Mouse (Mus musculus) CD4-positive naive resting alpha-beta T cell, adult 57 days (primary cell): ENCODE results near the gene Taf6l. TPM values are rescaled to one million over a fixed set of nuclear protein-coding genes. Genes with fewer than 3 reads are reported as not detected.

ENCODE experiments used
- total RNA-seq: library from RNA; stranded (reverse); gene quantifications from one replicate; pipeline ENCODE4 v1.2.4, GENCODE M21; 2023

Taf6l gene
- total RNA-seq = 10.7 TPM

DNA sequence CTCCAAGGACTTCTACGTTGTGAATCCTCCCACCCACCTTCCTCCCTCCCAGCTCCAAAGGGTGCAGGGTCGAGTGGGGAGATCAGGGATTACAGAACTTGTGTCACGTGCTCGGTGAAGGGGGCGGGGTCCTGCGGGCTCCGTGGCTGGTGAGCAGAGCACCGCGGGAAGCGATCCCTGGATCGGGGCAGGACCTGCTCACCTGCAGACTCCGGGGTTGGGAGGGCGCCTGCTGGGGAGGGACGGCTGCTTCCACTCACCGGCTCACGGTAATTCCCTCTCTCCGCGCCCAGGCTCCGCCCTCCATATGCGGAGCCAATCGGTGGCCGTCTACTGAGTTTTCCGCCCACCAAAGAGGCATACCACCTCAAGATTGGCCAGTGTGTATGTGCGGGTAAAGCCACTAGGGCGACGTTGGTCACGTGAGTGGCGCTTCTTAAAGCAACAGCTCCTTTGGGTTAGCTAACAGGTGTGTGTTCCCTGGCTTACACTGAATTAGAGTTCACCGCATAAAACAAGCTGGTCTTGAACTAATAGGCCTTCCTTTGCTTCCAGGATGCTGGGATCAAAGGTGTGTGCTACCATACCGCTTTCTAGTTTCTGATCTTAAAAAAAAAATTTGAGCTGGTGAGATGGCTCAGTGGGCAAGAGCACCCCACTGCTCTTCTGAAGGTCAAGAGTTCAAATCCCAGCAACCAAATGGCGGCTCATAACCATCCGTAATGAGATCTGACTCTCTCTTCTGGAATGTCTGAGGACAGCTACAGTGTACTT lies at the start of gene Taf6l:
Gene Taf6l (minus strand): TSS at position 410 of the 774 bp plus-strand sequence.

DNA sequence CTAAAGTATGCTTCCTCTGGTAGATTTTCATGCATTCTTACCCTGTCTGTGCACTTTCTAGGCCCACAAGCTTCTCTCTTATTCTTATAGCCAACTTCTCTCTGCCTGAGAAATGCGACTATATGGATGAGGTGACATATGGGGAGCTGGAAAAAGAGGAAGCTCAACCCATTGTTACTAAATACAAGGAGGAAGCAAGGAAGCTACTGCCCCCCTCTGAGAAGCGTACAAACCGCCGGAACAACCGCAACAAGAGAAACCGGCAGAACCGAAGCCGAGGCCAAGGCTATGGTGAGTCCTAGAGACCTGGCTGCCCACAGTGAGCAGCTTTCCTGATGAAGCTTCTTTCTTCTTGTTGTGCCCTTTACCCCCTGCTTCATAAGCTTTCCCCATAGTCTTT lies 43.4 kb upstream of the Taf6l start, which contains the start of gene AC129217.1:
Gene AC129217.1 (plus strand): TSS at position 114 of the 400 bp plus-strand sequence.

DNA sequence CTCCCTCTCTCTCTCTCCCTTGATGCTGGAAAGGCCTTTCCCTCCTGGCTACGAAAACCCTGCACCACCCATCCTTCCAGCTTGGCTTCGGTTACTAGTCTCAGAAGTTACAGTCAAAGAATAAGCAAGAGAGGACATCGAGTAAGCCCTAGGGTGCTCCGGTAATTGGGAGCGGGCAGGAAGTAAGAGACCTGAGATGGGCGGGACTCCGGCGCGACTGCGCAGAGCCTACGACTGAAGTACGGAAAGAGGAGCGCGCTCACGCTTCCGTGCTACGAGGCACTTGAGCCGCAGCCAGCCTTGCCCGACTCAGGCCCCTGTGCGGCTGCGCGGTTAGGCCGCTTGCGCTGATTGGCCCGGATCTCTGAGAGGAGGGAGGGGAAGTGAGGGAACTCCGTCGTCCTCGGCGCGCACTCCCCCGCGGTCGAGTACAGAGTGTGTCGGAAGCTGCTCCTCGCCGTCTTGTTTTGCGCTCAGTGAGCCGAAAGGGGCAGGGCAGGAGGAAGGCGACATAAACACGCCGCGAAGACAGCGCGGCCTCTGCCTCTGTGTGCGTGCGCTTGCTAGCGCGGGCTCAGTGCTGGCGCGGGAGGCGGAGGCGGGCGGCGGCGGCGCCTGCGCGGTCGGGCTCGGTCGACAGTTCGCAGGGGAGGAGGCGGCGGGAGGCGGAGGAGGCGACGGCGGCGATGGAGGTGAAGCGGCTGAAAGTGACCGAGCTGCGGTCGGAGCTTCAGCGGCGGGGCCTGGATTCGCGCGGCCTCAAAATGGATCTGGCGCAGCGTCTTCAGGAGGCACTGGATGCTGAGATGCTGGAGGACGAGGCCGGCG lies 33.6 kb upstream of the Taf6l start, which contains the start of gene Hnrnpul2:
Gene Hnrnpul2 (plus strand): TSS at position 415 of the 828 bp plus-strand sequence.

DNA sequence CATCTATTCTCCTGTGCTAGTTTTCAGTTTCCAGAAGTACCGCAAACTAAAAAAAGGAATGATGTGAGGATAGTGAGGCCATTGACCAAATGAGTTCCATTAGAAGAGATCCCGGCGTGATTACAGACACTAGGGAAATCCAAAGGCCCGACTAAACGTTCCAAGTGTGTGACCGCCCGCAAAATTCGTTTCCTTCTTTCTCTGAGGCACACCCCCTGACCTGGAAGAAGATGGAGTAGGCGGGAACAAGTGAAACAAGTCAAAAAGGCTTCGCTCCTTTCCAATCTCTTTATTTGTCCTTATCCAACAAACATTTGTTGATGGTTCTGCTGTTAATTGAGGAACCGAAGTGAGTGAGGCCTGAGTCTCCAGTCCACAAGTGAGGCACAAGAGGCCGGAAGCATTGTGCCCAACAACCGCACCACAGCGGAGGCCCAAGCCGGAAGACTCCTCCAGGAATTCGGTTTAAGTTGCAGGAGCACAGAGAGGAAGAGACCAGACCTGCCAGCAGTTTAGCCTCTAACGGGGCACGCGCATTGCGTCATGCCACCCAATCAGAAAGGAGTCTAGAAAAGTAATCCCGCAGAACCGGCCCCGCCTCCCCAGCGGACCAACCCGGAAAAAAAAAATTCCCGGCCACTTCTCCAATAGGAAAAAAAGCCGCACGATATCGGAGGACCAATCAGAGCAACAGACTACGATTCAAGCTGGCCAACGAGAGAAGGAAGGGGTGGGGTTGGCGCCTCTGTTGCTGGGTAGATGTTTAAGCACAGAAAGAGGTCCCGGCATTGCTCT lies 32.8 kb upstream of the Taf6l start, which contains the start of gene Ttc9c:
Gene Ttc9c (minus strand): TSS at position 533 of the 795 bp plus-strand sequence.

DNA sequence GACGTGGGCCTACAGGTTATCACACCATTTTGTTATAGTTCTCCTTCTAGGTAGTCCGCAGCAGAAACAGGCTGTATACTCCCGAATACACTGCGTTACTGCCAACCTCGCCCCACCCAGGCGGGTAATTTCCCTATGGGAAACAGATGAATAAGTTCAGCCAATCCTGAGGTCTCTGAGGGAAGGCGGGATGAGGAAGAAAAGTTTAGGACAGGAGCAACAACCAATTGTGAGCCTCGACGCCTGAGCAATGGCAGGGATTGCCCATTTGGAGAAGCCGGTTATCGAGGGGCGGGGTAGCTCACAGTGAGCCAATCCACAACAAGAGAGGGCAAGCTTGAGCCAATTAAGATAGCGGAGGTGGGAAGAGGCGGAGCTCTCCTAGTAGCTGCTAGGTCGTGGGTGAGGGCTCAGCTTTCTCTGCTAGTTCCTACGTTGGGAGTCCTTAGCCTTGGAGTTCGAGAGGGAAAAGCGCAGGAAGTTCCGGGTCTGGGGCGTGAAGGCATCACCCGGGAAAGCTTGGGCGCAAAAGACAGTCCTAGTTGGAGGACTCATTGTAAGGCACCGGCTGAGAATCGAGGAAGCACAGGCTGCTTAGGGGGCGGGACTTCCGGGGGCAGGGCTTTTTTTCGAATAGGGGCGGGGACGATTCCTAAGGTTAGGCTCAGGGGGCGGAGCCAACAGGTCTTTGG lies 16.1 kb upstream of the Taf6l start, which contains the start of gene Zbtb3:
Gene Zbtb3 (plus strand): TSS at position 426 of the 692 bp plus-strand sequence.

DNA sequence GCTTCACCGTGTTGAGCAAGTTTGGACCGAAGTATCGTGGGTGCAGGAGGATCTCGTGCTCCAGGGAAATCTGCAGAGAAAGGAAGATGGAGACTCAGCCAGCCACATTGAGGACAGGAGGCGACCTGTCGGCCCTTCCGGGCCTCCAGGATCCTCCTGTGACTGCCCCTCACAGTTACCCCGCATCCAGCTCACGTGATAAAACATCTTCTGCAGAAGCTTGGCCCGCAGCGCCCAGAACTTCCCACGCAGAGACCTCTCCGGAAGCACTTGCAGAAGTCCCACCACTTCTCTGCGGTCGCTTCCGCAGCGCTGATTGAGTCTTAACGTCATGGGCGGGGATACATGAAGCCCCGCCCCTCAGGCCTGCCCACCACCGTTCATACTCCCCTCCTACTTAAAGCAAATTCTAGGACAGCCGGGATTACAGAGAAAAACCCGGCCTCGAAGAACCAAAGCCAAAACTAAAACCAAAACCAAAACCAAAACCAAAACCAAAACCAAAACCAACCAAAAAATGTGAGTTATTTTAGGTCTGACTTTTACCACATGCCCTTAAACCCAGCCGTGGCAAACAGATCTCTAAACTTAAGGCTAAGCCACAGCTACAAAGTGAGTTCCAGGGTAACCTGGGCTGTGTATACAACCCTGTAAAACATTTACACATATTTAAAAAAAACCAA lies 12.2 kb upstream of the Taf6l start, which contains the start of gene Polr2g:
Gene Polr2g (minus strand): TSS at position 314 of the 683 bp plus-strand sequence.

DNA sequence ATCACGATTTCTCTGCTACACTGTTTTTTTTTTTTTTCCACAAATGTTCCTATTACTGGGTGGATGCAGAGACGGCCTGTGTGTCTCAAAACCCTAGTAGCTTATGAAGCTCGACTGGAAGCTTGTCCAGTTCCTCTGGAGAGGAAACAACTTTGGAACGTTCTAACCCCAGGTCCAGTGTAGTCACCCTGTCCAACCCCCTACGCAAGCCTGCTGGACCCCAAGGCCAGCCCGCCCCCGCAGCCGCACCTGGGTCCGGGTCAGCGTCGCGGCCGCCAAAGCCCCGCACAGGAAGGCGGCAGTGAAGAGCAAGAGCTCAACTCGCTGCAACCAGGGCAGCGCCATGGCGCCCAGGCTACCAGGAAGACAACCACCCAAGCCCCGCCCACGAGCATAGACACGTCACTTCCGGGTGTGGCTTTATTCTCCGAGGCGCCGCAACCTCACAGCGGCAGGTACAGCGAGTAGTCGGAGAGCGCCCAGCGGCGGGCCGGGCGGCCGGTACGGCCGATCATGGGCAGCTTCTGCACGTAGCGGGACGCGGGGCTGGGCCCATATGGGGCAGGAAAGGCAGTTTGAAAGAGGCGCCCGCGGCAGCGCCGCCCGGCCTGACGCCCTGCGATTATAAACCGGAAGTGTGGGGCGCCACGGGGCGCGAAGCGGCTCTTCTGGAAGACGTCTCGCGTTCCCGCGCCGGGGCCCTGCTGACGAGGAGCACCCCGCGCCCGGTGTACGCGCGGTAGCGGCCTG lies 12.0 kb downstream of the Taf6l start, which contains the start of gene Tmem179b:
Gene Tmem179b (minus strand): TSS at position 382 of the 750 bp plus-strand sequence.

DNA sequence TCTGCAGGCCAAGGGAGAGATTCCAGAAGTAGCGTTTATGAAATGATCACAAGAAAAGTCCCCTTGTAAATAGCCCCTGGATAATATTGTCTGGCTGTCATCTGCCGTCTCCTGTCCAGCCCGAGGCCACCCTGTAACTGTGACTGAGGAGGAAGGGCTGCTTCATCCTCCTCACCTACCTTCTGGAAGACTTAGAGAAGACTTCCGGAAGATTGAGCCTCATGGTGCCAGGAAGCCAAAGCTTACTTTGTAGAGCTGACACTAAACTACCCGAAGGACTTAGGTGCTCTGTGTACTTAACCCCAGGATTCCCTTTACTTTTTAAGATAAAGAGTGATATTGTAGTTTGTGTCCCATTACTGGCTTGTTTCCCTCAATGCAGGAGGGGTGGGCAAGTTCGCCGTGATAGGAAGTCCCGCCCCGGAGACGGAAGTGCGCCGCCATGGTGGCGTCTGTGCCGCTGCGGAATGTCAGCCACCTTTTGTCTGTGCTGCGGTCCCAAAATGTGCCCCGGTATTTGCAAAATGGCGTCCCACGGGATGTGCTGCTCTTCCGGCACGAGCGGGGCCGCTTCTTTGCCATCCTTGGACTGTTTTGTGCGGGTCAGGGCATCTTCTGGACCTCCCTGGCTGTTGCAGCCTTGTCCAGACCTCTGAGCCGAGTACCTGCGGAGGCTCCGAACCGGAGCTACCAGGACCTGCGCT lies 15.5 kb downstream of the Taf6l start, which contains the start of gene Tmem223:
Gene Tmem223 (plus strand): TSS at position 430 of the 704 bp plus-strand sequence.

DNA sequence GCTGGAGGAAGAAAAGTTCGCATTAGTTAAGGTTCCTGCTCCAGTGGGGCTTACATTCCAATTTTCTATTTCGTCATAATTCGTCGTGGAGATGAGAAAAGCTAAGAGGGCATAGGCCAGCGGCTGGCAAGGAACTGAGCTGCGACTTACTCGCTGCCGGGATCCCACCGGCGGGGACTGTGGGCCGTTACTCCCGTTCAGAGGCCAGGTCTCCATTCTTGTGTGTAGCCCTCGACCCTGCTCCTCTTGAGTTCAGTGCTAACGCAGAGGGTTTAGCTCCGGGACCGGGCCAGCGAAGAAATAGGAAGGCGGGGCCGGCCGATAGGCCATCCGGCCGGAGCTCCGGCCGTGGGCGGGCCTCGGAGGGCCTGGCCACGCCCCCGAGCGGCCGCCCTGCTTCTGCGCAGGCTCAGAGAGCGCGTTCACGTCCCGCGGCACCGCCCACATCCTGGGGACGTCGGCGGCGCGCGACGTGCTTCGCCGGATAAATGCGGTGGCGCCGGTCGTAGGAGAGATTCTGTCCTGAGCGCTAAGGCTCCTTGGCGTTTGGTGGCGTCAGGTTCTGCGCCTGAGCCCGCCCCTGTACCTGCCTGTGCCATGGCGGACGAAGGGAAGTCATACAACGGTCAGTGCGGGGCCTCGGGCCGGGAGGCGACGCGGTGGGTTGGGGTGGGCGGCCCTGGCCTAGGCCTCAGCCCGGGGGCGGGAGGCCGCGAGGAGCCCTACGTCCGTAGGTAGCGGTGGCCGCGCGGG lies 29.4 kb downstream of the Taf6l start, which contains the start of gene Nxf1:
Gene Nxf1 (plus strand): TSS at position 439 of the 753 bp plus-strand sequence.

DNA sequence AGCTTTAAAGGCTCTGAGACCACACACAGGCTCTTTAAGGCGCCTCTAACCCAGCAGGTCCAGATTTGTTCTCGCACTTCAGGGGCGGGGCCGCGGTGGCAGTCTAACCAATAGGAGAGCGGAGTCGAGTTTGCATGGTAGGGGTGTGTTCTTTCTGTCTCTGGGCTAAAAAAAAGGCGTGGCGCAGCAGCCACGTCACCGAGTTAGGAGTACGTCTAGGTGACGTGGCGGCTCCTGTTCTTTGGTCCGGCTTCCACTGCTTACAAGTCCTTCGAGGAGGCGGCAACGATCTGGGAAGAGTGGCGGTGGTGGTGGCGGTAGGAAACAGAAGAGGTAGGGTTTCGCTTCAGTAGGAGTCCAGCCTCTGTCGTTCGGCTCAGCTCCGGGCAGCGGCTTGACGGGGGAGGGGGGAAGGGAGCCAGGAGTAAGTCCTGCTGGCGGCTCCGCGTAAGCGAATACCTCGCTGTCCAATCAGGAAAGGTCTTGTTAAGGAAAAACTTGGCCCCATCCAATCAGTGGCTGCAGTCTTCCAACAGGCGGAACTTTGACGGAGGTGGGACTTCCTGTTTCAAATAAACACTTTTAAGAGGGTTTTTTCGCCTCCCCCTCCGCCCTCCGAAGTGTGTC lies 44.9 kb downstream of the Taf6l start, which contains the start of gene Stx5a:
Gene Stx5a (plus strand): TSS at position 171 of the 627 bp plus-strand sequence.

DNA sequence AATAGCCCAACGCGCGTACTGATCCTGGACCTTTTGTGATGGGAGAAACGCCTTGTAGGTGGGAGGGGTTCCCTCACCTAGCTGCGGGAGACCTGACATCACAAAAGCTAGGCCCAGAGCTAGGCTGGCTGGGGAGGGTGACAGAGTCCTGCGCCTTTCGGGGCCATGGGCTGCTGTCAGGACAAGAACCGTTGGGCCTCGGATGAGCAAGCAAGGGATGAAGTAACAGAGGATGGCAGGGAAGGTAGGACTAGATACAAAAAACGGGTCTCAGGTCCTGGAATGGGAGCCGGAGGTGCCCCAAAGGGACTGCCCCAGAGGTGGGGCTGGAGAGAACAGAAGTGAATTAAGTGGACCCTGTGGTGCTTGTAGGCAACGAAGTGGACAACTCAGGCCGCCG lies 45.6 kb downstream of the Taf6l start, which contains the start of gene 1700092M07Rik:
Gene 1700092M07Rik (plus strand): TSS at position 116 of the 400 bp plus-strand sequence.

DNA sequence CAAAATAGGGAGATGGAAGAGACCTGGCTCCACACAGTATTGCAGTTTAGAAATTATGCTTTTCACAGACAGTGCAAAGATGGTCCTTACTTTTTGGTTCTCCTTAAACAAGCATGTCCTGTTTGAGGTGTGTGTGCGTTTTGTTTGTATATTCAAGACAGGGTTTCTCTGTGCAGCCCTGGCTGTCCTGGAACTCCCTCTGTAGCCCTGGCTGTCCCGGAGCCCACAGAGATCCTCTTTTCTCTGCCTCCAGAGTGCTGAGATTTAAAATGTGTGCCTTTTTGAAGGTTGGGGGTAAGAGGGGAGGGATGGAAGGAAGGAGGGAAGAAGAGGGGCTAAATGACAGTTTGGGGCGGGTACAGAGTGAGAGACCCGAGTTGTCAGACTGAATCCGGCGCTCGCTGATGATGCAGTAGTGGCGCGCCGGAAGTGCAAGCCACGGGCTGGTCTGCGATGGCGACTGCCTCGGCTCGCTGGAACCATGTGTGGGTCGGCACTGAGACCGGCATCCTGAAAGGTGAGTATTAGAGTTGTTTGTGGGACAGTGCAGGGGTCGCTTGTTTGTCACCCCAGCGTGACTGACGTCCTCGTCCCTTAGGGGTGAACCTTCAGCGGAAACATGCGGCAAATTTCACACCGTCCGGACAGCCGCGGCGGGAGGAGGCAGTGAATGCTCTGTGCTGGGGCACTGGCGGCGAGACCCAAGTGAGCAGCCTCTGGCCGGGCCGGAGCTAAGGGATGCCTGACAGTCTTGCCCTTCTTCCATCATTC lies 50.6 kb downstream of the Taf6l start, which contains the start of gene Wdr74:
Gene Wdr74 (plus strand): TSS at position 439 of the 771 bp plus-strand sequence.

Other genes with a start within 250 kb of the Taf6l start
- gene Slc22a8, start 195.2 kb downstream of the Taf6l start, total RNA-seq = not detected
- gene Slc22a6, start 168.4 kb downstream of the Taf6l start, total RNA-seq = not detected
- not detected for gene Chrm1, start 122.6 kb downstream of the Taf6l start, total RNA-seq
- gene Slc3a2, start 63.0 kb downstream of the Taf6l start, total RNA-seq = 174 TPM
- gene Wdr74, start 50.6 kb downstream of the Taf6l start, total RNA-seq = 92.0 TPM
- gene 1700092M07Rik, start 45.7 kb downstream of the Taf6l start, total RNA-seq = 7.7 TPM
- 251 TPM for gene Stx5a, start 45.0 kb downstream of the Taf6l start, total RNA-seq
- gene Nxf1, start 29.3 kb downstream of the Taf6l start, total RNA-seq = 533 TPM
- gene Tmem223, start 15.4 kb downstream of the Taf6l start, total RNA-seq = 39.0 TPM
- gene Tmem179b, start 11.9 kb downstream of the Taf6l start, total RNA-seq = 68.8 TPM
- 62.8 TPM for gene Polr2g, start 12.2 kb upstream of the Taf6l start, total RNA-seq
- gene Zbtb3, start 16.1 kb upstream of the Taf6l start, total RNA-seq = 0.77 TPM
- gene Ttc9c, start 32.9 kb upstream of the Taf6l start, total RNA-seq = 25.7 TPM
- 104 TPM for gene Hnrnpul2, start 33.6 kb upstream of the Taf6l start, total RNA-seq
- gene AC129217.1, start 43.4 kb upstream of the Taf6l start, total RNA-seq = 8.5 TPM
- gene Bscl2, start 51.0 kb upstream of the Taf6l start, total RNA-seq = 39.8 TPM
- not detected for gene Gng3, start 52.8 kb upstream of the Taf6l start, total RNA-seq
- 1.0 TPM for gene Lrrn4cl, start 64.4 kb upstream of the Taf6l start, total RNA-seq
- gene Ubxn1, start 85.1 kb upstream of the Taf6l start, total RNA-seq = 118 TPM
- gene Uqcc3, start 94.5 kb upstream of the Taf6l start, total RNA-seq = 36.8 TPM
- gene Lbhd1, start 97.3 kb upstream of the Taf6l start, total RNA-seq = 15.5 TPM
- not detected for gene Gm49403, start 97.5 kb upstream of the Taf6l start, total RNA-seq
- 28.3 TPM for gene 1810009A15Rik, start 102.4 kb upstream of the Taf6l start, total RNA-seq
- not detected for gene Gm49416, start 102.5 kb upstream of the Taf6l start, total RNA-seq
- 21.0 TPM for gene Ints5, start 106.6 kb upstream of the Taf6l start, total RNA-seq
- gene Ganab, start 111.7 kb upstream of the Taf6l start, total RNA-seq = 133 TPM
- gene B3gat3, start 134.0 kb upstream of the Taf6l start, total RNA-seq = 47.9 TPM
- 4.2 TPM for gene Rom1, start 142.9 kb upstream of the Taf6l start, total RNA-seq
- 81.1 TPM for gene Eml3, start 143.1 kb upstream of the Taf6l start, total RNA-seq
- 190 TPM for gene Mta2, start 155.5 kb upstream of the Taf6l start, total RNA-seq
- gene Tut1, start 167.4 kb upstream of the Taf6l start, total RNA-seq = 37.9 TPM
- 593 TPM for gene Eef1g, start 180.6 kb upstream of the Taf6l start, total RNA-seq
- gene Ahnak, start 202.9 kb upstream of the Taf6l start, total RNA-seq = 73.0 TPM